Mouse (Mus musculus) midbrain, embryonic 16.5 days (tissue): ENCODE measurements at regions not wholly inside any gene's neighbourhood (a gene's known extent, or its start where the extent isn't known, plus 50 kb on each side); places are given as distances from the start of the nearest gene placed in this dataset.

Source experiments
- ATAC-seq: fragments of 200-750 bp; cut with Nextera tagmentation; 2 replicates; pipeline ENCODE4 v1.8.0; 2017; ENCODE audit warnings: moderate TSS enrichment
- H3K27ac ChIP-seq: fragments of 300-500 bp; sonication (generic); 2 replicates; pipeline ENCODE4 v1.5.1; 2014; ENCODE audit warnings: mild to moderate bottlenecking, low read length, mixed read lengths
- H3K27me3 ChIP-seq: fragments of 300-500 bp; sonication (generic); 2 replicates; pipeline ENCODE4 v1.6.1; 2014; ENCODE audit warnings: low read depth, low read length, mixed read lengths; ENCODE audit not compliant: control insufficient read depth, insufficient read depth
- H3K36me3 ChIP-seq: fragments of 300-500 bp; sonication (generic); 2 replicates; pipeline ENCODE4 v1.6.1; 2014; ENCODE audit warnings: mild to moderate bottlenecking, low read length, moderate library complexity, mixed read lengths; ENCODE audit not compliant: control insufficient read depth, insufficient read depth
- H3K4me1 ChIP-seq: fragments of 300-500 bp; sonication (generic); 2 replicates; pipeline ENCODE4 v1.6.1; 2014; ENCODE audit warnings: mild to moderate bottlenecking, low read length, mixed read lengths; ENCODE audit not compliant: control insufficient read depth, insufficient read depth
- H3K4me2 ChIP-seq: fragments of 300-500 bp; sonication (generic); 2 replicates; pipeline ENCODE4 v1.6.1; 2014; ENCODE audit warnings: mild to moderate bottlenecking, low read length, mixed read lengths
- H3K4me3 ChIP-seq: fragments of 300-500 bp; sonication (generic); 2 replicates; pipeline ENCODE4 v1.5.1; 2014; ENCODE audit warnings: low read depth, mild to moderate bottlenecking, low read length, moderate library complexity, mixed read lengths
- H3K9ac ChIP-seq: fragments of 300-500 bp; sonication (generic); 2 replicates; pipeline ENCODE4 v1.6.1; 2014; ENCODE audit warnings: low read depth, low read length, mixed read lengths
- H3K9me3 ChIP-seq: fragments of 300-500 bp; sonication (generic); replicated peaks from 2 replicates; pipeline ENCODE4 v1.6.1; 2014; ENCODE audit warnings: mild to moderate bottlenecking, low read length, mixed read lengths; ENCODE audit not compliant: control insufficient read depth, poor library complexity, severe bottlenecking
- WGBS: fragments of 180-500 bp; shearing (Covaris S2); extraction: QIAGEN DNeasy Blood & Tissue Kit; methylation state at CpG from one replicate; pipeline ENCODE4 v1.1.7; 2014; 5-methylcytosine and 5-hydroxymethylcytosine counted together

- H3K4me1 ChIP-seq: peaks cover 10% of the 10 kb centered on the region; the same call in 1 of the 2 replicates
These were observed 145.2 kb upstream of the Ubl3 start for GRCm38 (mm10) chr5:148697631-148698368.

GRCm38 (mm10) chr5:148694352-148694751, 141.8 kb upstream of the Ubl3 start:
- WGBS: 62% methylated on average over 7 of the region's 7 CpGs
- ATAC-seq: no peak
- Histone ChIP-seq H3K9me3 (peaks cover 7% of the 10 kb centered on the region; the same call in 1 of the 2 replicates), H3K9ac (no peak overlapping the region), H3K4me3 (no peak overlapping the region), H3K4me1 (peaks cover 17% of the 10 kb centered on the region; the same call in 1 of the 2 replicates), H3K36me3 (no peaks in the 10 kb centered on the region), H3K27me3 (no peaks in the 10 kb centered on the region), H3K27ac (no peak overlapping the region), H3K4me2 (no peak overlapping the region)

More at GRCm38 (mm10) chr5:148697631-148698368, 145.2 kb upstream of the Ubl3 start:
- Histone ChIP-seq H3K36me3 (no peaks in the 10 kb centered on the region), H3K4me2 (no peak overlapping the region), H3K4me3 (no peak overlapping the region), H3K9me3 (peaks cover 7% of the 10 kb centered on the region; the same call in 1 of the 2 replicates), H3K27me3 (no peaks in the 10 kb centered on the region), H3K9ac (no peak overlapping the region), H3K27ac (peak overlapping the region; percentile 37; the same call in 1 of the 2 replicates)
- no peak for ATAC-seq
- WGBS: 66% methylated on average over 22 of the region's 22 CpGs

- no peak overlapping the region for H3K27ac ChIP-seq
- no peaks in the 10 kb centered on the region for H3K27me3 ChIP-seq
- peaks cover 7% of the 10 kb centered on the region; the same call in 1 of the 2 replicates for H3K9me3 ChIP-seq
- H3K36me3 ChIP-seq: no peaks in the 10 kb centered on the region
- no peak for ATAC-seq
- H3K4me1 ChIP-seq: peaks cover 18% of the 10 kb centered on the region
- H3K9ac ChIP-seq: no peak overlapping the region
- no peak overlapping the region for H3K4me2 ChIP-seq
- no peak overlapping the region for H3K4me3 ChIP-seq
- 81% methylated on average over 7 of the region's 7 CpGs for WGBS
These were observed 138.9 kb upstream of the Ubl3 start for GRCm38 (mm10) chr5:148691486-148691885.

GRCm38 (mm10) chr5:148690823-148691197, 138.2 kb upstream of the Ubl3 start:
- Histone ChIP-seq H3K4me3 (no peak overlapping the region), H3K4me1 (peaks cover 18% of the 10 kb centered on the region), H3K9ac (no peak overlapping the region), H3K36me3 (no peaks in the 10 kb centered on the region), H3K4me2 (no peak overlapping the region), H3K27me3 (no peaks in the 10 kb centered on the region), H3K27ac (no peak overlapping the region), H3K9me3 (peaks cover 7% of the 10 kb centered on the region; the same call in 1 of the 2 replicates)
- 63% methylated on average over 8 of the region's 8 CpGs for WGBS
- ATAC-seq: peak; percentile 60; the same call in 1 of the 2 replicates

GRCm38 (mm10) chr5:148690158-148690822, 137.7 kb upstream of the Ubl3 start:
- 0 out of 2 replicates have a peak, but pooled peaks cover 3% of the 10 kb centered on the region for H3K9me3 ChIP-seq
- H3K36me3 ChIP-seq: no peaks in the 10 kb centered on the region
- no peaks in the 10 kb centered on the region for H3K27me3 ChIP-seq
- 66% methylated on average over 7 of the region's 7 CpGs for WGBS
- no peak overlapping the region for H3K4me2 ChIP-seq
- peaks cover 18% of the 10 kb centered on the region for H3K4me1 ChIP-seq
- no peak overlapping the region for H3K9ac ChIP-seq
- no peak overlapping the region for H3K4me3 ChIP-seq
- no peak for ATAC-seq
- H3K27ac ChIP-seq: no peak overlapping the region

GRCm38 (mm10) chr5:148689297-148689696, 136.7 kb upstream of the Ubl3 start:
- 84% methylated on average over 9 of the region's 9 CpGs for WGBS
- H3K27ac ChIP-seq: peak overlapping the region; percentile 40; the same call in 1 of the 2 replicates
- no peaks in the 10 kb centered on the region for H3K9me3 ChIP-seq
- no peak overlapping the region for H3K4me3 ChIP-seq
- H3K27me3 ChIP-seq: no peaks in the 10 kb centered on the region
- H3K4me2 ChIP-seq: no peak overlapping the region
- no peak overlapping the region for H3K9ac ChIP-seq
- H3K36me3 ChIP-seq: no peaks in the 10 kb centered on the region
- H3K4me1 ChIP-seq: peaks cover 18% of the 10 kb centered on the region
- no peak for ATAC-seq

- ATAC-seq: peak; percentile 44; the same call in 1 of the 2 replicates
- H3K9me3 ChIP-seq: no peaks in the 10 kb centered on the region
These were observed 135.9 kb upstream of the Ubl3 start for GRCm38 (mm10) chr5:148688501-148688900.

GRCm38 (mm10) chr5:148687827-148688226, 135.2 kb upstream of the Ubl3 start:
- H3K27ac ChIP-seq: peak overlapping the region; percentile 18; the same call in 1 of the 2 replicates
- H3K4me1 ChIP-seq: peaks cover 18% of the 10 kb centered on the region
- no peak overlapping the region for H3K4me3 ChIP-seq
- H3K27me3 ChIP-seq: no peaks in the 10 kb centered on the region
- 60% methylated on average over 3 of the region's 3 CpGs for WGBS
- no peak for ATAC-seq
- H3K36me3 ChIP-seq: no peaks in the 10 kb centered on the region
- H3K9ac ChIP-seq: no peak overlapping the region
- H3K9me3 ChIP-seq: no peaks in the 10 kb centered on the region
- H3K4me2 ChIP-seq: no peak overlapping the region

More at GRCm38 (mm10) chr5:148688501-148688900, 135.9 kb upstream of the Ubl3 start:
- peak overlapping the region; percentile 40 for H3K27ac ChIP-seq
- peaks cover 18% of the 10 kb centered on the region for H3K4me1 ChIP-seq
- H3K9ac ChIP-seq: no peak overlapping the region
- H3K36me3 ChIP-seq: no peaks in the 10 kb centered on the region
- H3K4me2 ChIP-seq: no peak overlapping the region
- WGBS: 51% methylated on average over 8 of the region's 8 CpGs
- no peaks in the 10 kb centered on the region for H3K27me3 ChIP-seq
- H3K4me3 ChIP-seq: no peak overlapping the region

- Histone ChIP-seq H3K36me3 (no peaks in the 10 kb centered on the region), H3K4me1 (peaks cover 9% of the 10 kb centered on the region), H3K4me3 (no peak overlapping the region), H3K9me3 (no peaks in the 10 kb centered on the region), H3K4me2 (no peak overlapping the region), H3K9ac (no peak overlapping the region), H3K27ac (no peak overlapping the region), H3K27me3 (no peaks in the 10 kb centered on the region)
- WGBS: 72% methylated on average over 11 of the region's 11 CpGs
- ATAC-seq: no peak
These were observed 131.6 kb upstream of the Ubl3 start for GRCm38 (mm10) chr5:148684216-148684615.
